Mouse (Mus musculus) forebrain, embryonic 11.5 days (tissue): ENCODE data around the gene Ppargc1a. TPM values are rescaled to one million over a fixed set of nuclear protein-coding genes. Genes with fewer than 3 reads are reported as not detected.

Experiments used
- ATAC-seq: fragments of 200-750 bp; cut with Nextera tagmentation; replicated peaks from 2 replicates; pipeline ENCODE4 v1.8.0; 2017; ENCODE audit warnings: moderate TSS enrichment; ENCODE audit not compliant: low FRiP score
- DNase-seq: peaks from one replicate; pipeline ENCODE4 v3.0.0-alpha.2; 2017; ENCODE audit warnings: low spot score
- H3K27ac ChIP-seq: fragments of 300-500 bp; sonication (generic); 2 replicates; pipeline ENCODE4 v1.5.1; 2014; ENCODE audit warnings: low read depth, low read length
- H3K27me3 ChIP-seq: fragments of 300-500 bp; sonication (generic); 2 replicates; pipeline ENCODE4 v1.6.1; 2014; ENCODE audit warnings: mild to moderate bottlenecking, low read length, mixed read lengths; ENCODE audit not compliant: control insufficient read depth, insufficient read depth
- H3K36me3 ChIP-seq: fragments of 300-500 bp; sonication (generic); 2 replicates; pipeline ENCODE4 v1.6.1; 2014; ENCODE audit warnings: mild to moderate bottlenecking, low read length, moderate library complexity, mixed read lengths; ENCODE audit not compliant: control insufficient read depth, insufficient read depth
- H3K4me1 ChIP-seq: fragments of 300-500 bp; sonication (generic); replicated peaks from 2 replicates; pipeline ENCODE4 v1.6.1; 2014; ENCODE audit warnings: low read length, mixed read lengths; ENCODE audit not compliant: control insufficient read depth, insufficient read depth
- H3K4me2 ChIP-seq: fragments of 300-500 bp; sonication (generic); 2 replicates; pipeline ENCODE4 v1.6.1; 2014; ENCODE audit warnings: low read depth, mild to moderate bottlenecking, low read length, moderate library complexity, mixed read lengths; ENCODE audit not compliant: severe bottlenecking
- H3K4me3 ChIP-seq: fragments of 300-500 bp; sonication (generic); 2 replicates; pipeline ENCODE4 v1.5.1; 2014; ENCODE audit warnings: low read depth, low read length
- H3K9ac ChIP-seq: fragments of 300-500 bp; sonication (generic); 2 replicates; pipeline ENCODE4 v1.6.1; 2014; ENCODE audit warnings: low read length
- H3K9me3 ChIP-seq: fragments of 300-500 bp; sonication (generic); 2 replicates; pipeline ENCODE4 v1.6.1; 2016; ENCODE audit warnings: low read length, mixed read lengths; ENCODE audit not compliant: control insufficient read depth
- WGBS: fragments of 180-500 bp; shearing (Covaris S2); extraction: QIAGEN DNeasy Blood & Tissue Kit; methylation state at CpG from one replicate; pipeline ENCODE4 v1.1.7; 2014; 5-methylcytosine and 5-hydroxymethylcytosine counted together
- polyA plus RNA-seq: library from polyadenylated mRNA; unstranded; fragments of >200 nt; fragmentation: Nextera tagmentation; extraction: Ambion mirVana; gene quantifications from 2 replicates; pipeline ENCODE4 v1.2.1, GENCODE M21; 2014

The Ppargc1a gene
- polyA plus RNA-seq, 1 experiment from 2014 or later: 4.3 TPM

GRCm38 (mm10) chr5:51478319-51478994, 89.1 kb downstream of the Ppargc1a start:
- DNase-seq (no peak), ATAC-seq (no peak)
- no peaks in the 10 kb centered on the region for H3K27me3 ChIP-seq
- H3K4me2 ChIP-seq: no peak overlapping the region
- no peaks in the 10 kb centered on the region for H3K9me3 ChIP-seq
- no peak overlapping the region for H3K4me3 ChIP-seq
- no peak overlapping the region for H3K27ac ChIP-seq
- 58% methylated on average over 7 of the region's 7 CpGs for WGBS
- no peak overlapping the region for H3K9ac ChIP-seq
- no peaks in the 10 kb centered on the region for H3K36me3 ChIP-seq
- no peaks in the 10 kb centered on the region for H3K4me1 ChIP-seq

DNA sequence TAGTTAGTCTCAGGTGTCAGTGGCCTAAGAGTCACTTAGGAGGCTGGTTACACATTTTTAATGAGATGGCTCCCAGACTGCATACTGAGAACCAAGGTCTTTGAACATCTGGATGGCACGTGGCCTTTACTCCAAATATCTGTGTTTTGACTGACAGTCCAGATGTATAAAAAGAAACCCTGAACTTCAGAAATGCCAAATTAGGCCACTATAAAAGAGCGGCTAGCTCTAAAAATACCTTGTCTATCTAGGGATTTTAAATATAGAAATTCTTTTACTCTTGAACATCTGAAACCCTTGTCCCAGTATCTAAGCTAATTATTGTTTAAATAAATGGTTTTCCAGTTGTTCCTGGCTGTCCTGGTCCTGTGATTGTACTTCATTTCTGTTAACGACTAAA, 90.4 kb downstream of the Ppargc1a start:
- H3K27ac ChIP-seq: no peak overlapping the region
- H3K4me3 ChIP-seq: no peak overlapping the region
- ATAC-seq (no peak), DNase-seq (no peak)
- H3K9me3 ChIP-seq: no peaks in the 10 kb centered on the region
- H3K27me3 ChIP-seq: no peaks in the 10 kb centered on the region
- WGBS: 85% methylated on average over 3 of the region's 3 CpGs
- no peak overlapping the region for H3K9ac ChIP-seq
- H3K4me2 ChIP-seq: no peak overlapping the region
- H3K36me3 ChIP-seq: no peaks in the 10 kb centered on the region
- no peaks in the 10 kb centered on the region for H3K4me1 ChIP-seq

- Histone ChIP-seq H3K4me1 (no peaks in the 10 kb centered on the region), H3K4me2 (no peak overlapping the region), H3K9ac (no peak overlapping the region), H3K27me3 (no peaks in the 10 kb centered on the region), H3K36me3 (no peaks in the 10 kb centered on the region), H3K9me3 (no peaks in the 10 kb centered on the region), H3K4me3 (no peak overlapping the region), H3K27ac (no peak overlapping the region)
- no peak for ATAC-seq
- no peak for DNase-seq
- 83% methylated on average over 4 of the region's 4 CpGs for WGBS
Measured at GRCm38 (mm10) chr5:51475034-51475541, 92.4 kb downstream of the Ppargc1a start.

DNA sequence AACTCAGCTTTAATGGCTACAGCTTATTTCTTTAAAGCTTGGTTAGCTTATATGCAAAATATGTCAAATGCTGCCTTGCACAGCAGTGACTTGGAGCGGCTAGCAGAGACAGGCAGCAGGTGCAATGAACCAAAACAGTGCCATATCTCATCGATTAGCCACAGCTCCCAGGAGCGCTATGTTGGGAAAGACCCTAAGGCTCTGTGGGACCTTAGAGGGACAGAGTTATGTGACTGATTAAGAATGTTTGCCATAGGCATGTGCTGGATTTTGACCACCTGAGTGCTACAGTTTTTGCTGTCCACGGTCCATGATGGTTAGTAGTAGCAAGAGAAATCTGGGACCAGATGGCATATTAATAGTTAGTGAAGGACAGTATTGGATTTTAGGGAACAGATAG, 95.9 kb downstream of the Ppargc1a start:
- Histone ChIP-seq H3K4me1 (no peaks in the 10 kb centered on the region), H3K4me3 (no peak overlapping the region), H3K9ac (no peak overlapping the region), H3K9me3 (no peaks in the 10 kb centered on the region), H3K4me2 (no peak overlapping the region), H3K27me3 (no peaks in the 10 kb centered on the region), H3K27ac (no peak overlapping the region), H3K36me3 (no peaks in the 10 kb centered on the region)
- ATAC-seq: no peak
- WGBS: 82% methylated on average over 4 of the region's 4 CpGs
- DNase-seq: no peak

- Histone ChIP-seq H3K4me1 (no peaks in the 10 kb centered on the region), H3K27me3 (no peaks in the 10 kb centered on the region), H3K9ac (no peak overlapping the region), H3K36me3 (no peaks in the 10 kb centered on the region), H3K27ac (no peak overlapping the region), H3K4me2 (no peak overlapping the region), H3K9me3 (no peaks in the 10 kb centered on the region), H3K4me3 (no peak overlapping the region)
- WGBS: 94% methylated on average over 5 of the region's 5 CpGs
- ATAC-seq (no peak), DNase-seq (no peak)
Measured at GRCm38 (mm10) chr5:51466036-51466435, 101.5 kb downstream of the Ppargc1a start.

GRCm38 (mm10) chr5:51452033-51452432, 115.5 kb downstream of the Ppargc1a start:
- 80% methylated on average over 3 of the region's 3 CpGs for WGBS
- Histone ChIP-seq H3K27ac (no peak overlapping the region), H3K4me3 (no peak overlapping the region), H3K9me3 (no peaks in the 10 kb centered on the region), H3K4me2 (no peak overlapping the region), H3K36me3 (no peaks in the 10 kb centered on the region), H3K9ac (no peak overlapping the region), H3K27me3 (no peaks in the 10 kb centered on the region), H3K4me1 (no peaks in the 10 kb centered on the region)
- DNase-seq (no peak), ATAC-seq (no peak)

DNA sequence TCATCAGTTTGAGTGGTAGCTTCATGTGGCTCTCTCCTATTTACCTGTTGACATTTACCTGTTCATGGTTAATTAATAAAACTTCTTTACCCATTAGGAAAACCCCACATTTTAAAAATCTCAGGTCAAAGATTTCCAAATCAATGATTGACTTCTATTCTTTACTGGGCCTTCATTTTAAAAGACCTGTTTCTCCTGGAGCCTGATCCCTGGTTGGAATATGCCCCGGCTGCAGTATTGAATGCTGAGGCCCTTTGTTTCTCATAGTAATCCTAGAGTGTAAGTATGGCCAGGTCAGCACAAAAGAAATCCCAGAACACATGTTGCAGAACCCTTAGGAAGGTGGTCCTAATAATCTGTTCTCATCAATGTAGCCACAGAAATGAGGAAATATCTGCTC, 119.9 kb downstream of the Ppargc1a start:
- H3K36me3 ChIP-seq: no peaks in the 10 kb centered on the region
- WGBS: 84% methylated on average over 1 of the region's 1 CpGs
- H3K27me3 ChIP-seq: no peaks in the 10 kb centered on the region
- H3K9ac ChIP-seq: no peak overlapping the region
- DNase-seq (no peak), ATAC-seq (no peak)
- H3K4me3 ChIP-seq: no peak overlapping the region
- H3K27ac ChIP-seq: no peak overlapping the region
- no peaks in the 10 kb centered on the region for H3K9me3 ChIP-seq
- no peak overlapping the region for H3K4me2 ChIP-seq
- H3K4me1 ChIP-seq: no peaks in the 10 kb centered on the region

GRCm38 (mm10) chr5:51446299-51447090, 121.0 kb downstream of the Ppargc1a start:
- H3K27ac ChIP-seq: no peak overlapping the region
- no peak overlapping the region for H3K4me3 ChIP-seq
- DNase-seq: no peak
- ATAC-seq: no peak
- H3K27me3 ChIP-seq: no peaks in the 10 kb centered on the region
- no peaks in the 10 kb centered on the region for H3K4me1 ChIP-seq
- WGBS: 93% methylated on average over 14 of the region's 14 CpGs
- no peaks in the 10 kb centered on the region for H3K9me3 ChIP-seq
- no peaks in the 10 kb centered on the region for H3K36me3 ChIP-seq
- H3K9ac ChIP-seq: no peak overlapping the region
- no peak overlapping the region for H3K4me2 ChIP-seq
